Mouse (Mus musculus): ENCODE measurements around the gene Vmn1r62. TPM values are rescaled to one million over a fixed set of nuclear protein-coding genes. Genes with fewer than 3 reads are reported as not detected.
"Not testable (repeated sequence)": the region's sequence is repeated elsewhere in the genome, so short reads cannot be mapped to it uniquely, and the experiment has no call there.

The Vmn1r62 gene
- polyA plus RNA-seq (2015; fragmentation: Nextera tagmentation; extraction: Ambion mirVana), result not detected in 2 replicates

GRCm38 (mm10) chr7:5673331-5673730 lies at the start of gene Vmn1r62:
TSS of gene Vmn1r62 (plus strand) at chr7:5673631.
- H3K4me2 ChIP-seq; H3K27ac ChIP-seq; H3K4me1 ChIP-seq (replicated peaks); H3K4me3 ChIP-seq; H3K27me3 ChIP-seq; H3K9ac ChIP-seq; H3K9me3 ChIP-seq (replicated peaks); ATAC-seq (replicated peaks; ENCODE audit: insufficient number of reproducible peaks, insufficient read depth, low FRiP score, low read depth); H3K36me3 ChIP-seq: not testable (repeated sequence)
- no CpG with 5 or more reads among the region's 1 CpGs for WGBS

Other genes starting within 250 kb of the Vmn1r62 start
- not detected in 2 replicates for gene Vmn1r59, start 216.9 kb upstream of the Vmn1r62 start, polyA plus RNA-seq (2015; fragmentation: Nextera tagmentation; extraction: Ambion mirVana)
- not detected in 2 replicates for gene Vmn2r28, start 179.7 kb upstream of the Vmn1r62 start, polyA plus RNA-seq (2015; fragmentation: Nextera tagmentation; extraction: Ambion mirVana)
- gene Vmn1r60, start 126.3 kb upstream of the Vmn1r62 start, polyA plus RNA-seq (2015; fragmentation: Nextera tagmentation; extraction: Ambion mirVana), result not detected in 2 replicates
- not detected in 2 replicates for gene Vmn1r61, start 60.3 kb upstream of the Vmn1r62 start, polyA plus RNA-seq (2015; fragmentation: Nextera tagmentation; extraction: Ambion mirVana)
- not detected in 2 replicates for gene Vmn1r63, start 131.8 kb downstream of the Vmn1r62 start, polyA plus RNA-seq (2015; fragmentation: Nextera tagmentation; extraction: Ambion mirVana)
- gene Vmn1r64, start 210.9 kb downstream of the Vmn1r62 start, polyA plus RNA-seq (2015; fragmentation: Nextera tagmentation; extraction: Ambion mirVana), result not detected in 2 replicates

Measured in heart, embryonic 15.5 days (tissue).